Mouse (Mus musculus): ENCODE results near the gene Gpsm3. TPM values are rescaled to one million over a fixed set of nuclear protein-coding genes. Genes with fewer than 3 reads are reported as not detected.

Gene Gpsm3
- polyA plus RNA-seq, 1 experiment: 12.8 TPM

GRCm38 (mm10) chr17:34564003-34564421 lies 25.6 kb upstream of the Gpsm3 start, which contains the start of gene Notch4:
TSS of gene Notch4 (plus strand) at chr17:34564268.
- WGBS: 16% methylated on average over 6 of the region's 6 CpGs
- no peaks in the 10 kb centered on the region for H3K27me3 ChIP-seq (replicated peaks; ENCODE audit: control insufficient read depth, insufficient read depth, low read length)
- H3K4me3 ChIP-seq (ENCODE audit: insufficient read depth, low read depth, low read length): peak within 1 kb of the TSS; percentile 56
- no peaks in the 10 kb centered on the region for H3K4me1 ChIP-seq (ENCODE audit: control insufficient read depth, insufficient read depth, low read length)
- TF ChIP-seq CTCF (conservative IDR thresholded peaks at IDR 0.05; ENCODE audit: insufficient read depth, insufficient read length, low read depth, low read length): no peak
- TF ChIP-seq POLR2A (IDR thresholded peaks at IDR 0.05; ENCODE audit: low read depth, low read length): peak; percentile 68
- H3K27ac ChIP-seq (ENCODE audit: insufficient read depth, low read depth, low read length): peak within 1 kb of the TSS; percentile 96
- H3K36me3 ChIP-seq (ENCODE audit: control insufficient read depth, insufficient read depth, low read length): no peaks in the 10 kb centered on the region
- DNase-seq: peak; percentile 84

GRCm38 (mm10) chr17:34564796-34565195 lies 24.8 kb upstream of the Gpsm3 start:
- Histone ChIP-seq H3K4me1 (ENCODE audit: control insufficient read depth, insufficient read depth, low read length) (no peaks in the 10 kb centered on the region), H3K27ac (ENCODE audit: insufficient read depth, low read depth, low read length) (peak overlapping the region; percentile 96), H3K4me3 (ENCODE audit: insufficient read depth, low read depth, low read length) (peak overlapping the region; percentile 56), H3K36me3 (ENCODE audit: control insufficient read depth, insufficient read depth, low read length) (no peaks in the 10 kb centered on the region), H3K27me3 (replicated peaks; ENCODE audit: control insufficient read depth, insufficient read depth, low read length) (no peaks in the 10 kb centered on the region)
- DNase-seq: peak; percentile 83
- TF ChIP-seq POLR2A (IDR thresholded peaks at IDR 0.05; ENCODE audit: low read depth, low read length) (peak; percentile 38), CTCF (conservative IDR thresholded peaks at IDR 0.05; ENCODE audit: insufficient read depth, insufficient read length, low read depth, low read length) (no peak)
- WGBS: 41% methylated on average over 3 of the region's 3 CpGs

- no peaks in the 10 kb centered on the region for H3K27me3 ChIP-seq (replicated peaks; ENCODE audit: control insufficient read depth, insufficient read depth, low read length)
- no peak for DNase-seq
- no peak overlapping the region for H3K4me3 ChIP-seq (ENCODE audit: insufficient read depth, low read depth, low read length)
- no peaks in the 10 kb centered on the region for H3K4me1 ChIP-seq (ENCODE audit: control insufficient read depth, insufficient read depth, low read length)
- TF ChIP-seq POLR2A (IDR thresholded peaks at IDR 0.05; ENCODE audit: low read depth, low read length): no peak
- no peak for TF ChIP-seq CTCF (conservative IDR thresholded peaks at IDR 0.05; ENCODE audit: insufficient read depth, insufficient read length, low read depth, low read length)
- no peak overlapping the region for H3K27ac ChIP-seq (ENCODE audit: insufficient read depth, low read depth, low read length)
- no peaks in the 10 kb centered on the region for H3K36me3 ChIP-seq (ENCODE audit: control insufficient read depth, insufficient read depth, low read length)
- WGBS: 52% methylated on average over 9 of the region's 9 CpGs
Observed at GRCm38 (mm10) chr17:34567311-34567710, 22.3 kb upstream of the Gpsm3 start.

- DNase-seq: no peak
- no peak overlapping the region for H3K27ac ChIP-seq (ENCODE audit: insufficient read depth, low read depth, low read length)
- TF ChIP-seq CTCF (conservative IDR thresholded peaks at IDR 0.05; ENCODE audit: insufficient read depth, insufficient read length, low read depth, low read length): no peak
- no peak for TF ChIP-seq POLR2A (IDR thresholded peaks at IDR 0.05; ENCODE audit: low read depth, low read length)
- H3K4me3 ChIP-seq (ENCODE audit: insufficient read depth, low read depth, low read length): no peak overlapping the region
- no peaks in the 10 kb centered on the region for H3K36me3 ChIP-seq (ENCODE audit: control insufficient read depth, insufficient read depth, low read length)
- no peaks in the 10 kb centered on the region for H3K4me1 ChIP-seq (ENCODE audit: control insufficient read depth, insufficient read depth, low read length)
- no peaks in the 10 kb centered on the region for H3K27me3 ChIP-seq (replicated peaks; ENCODE audit: control insufficient read depth, insufficient read depth, low read length)
- 79% methylated on average over 13 of the region's 13 CpGs for WGBS
Observed at GRCm38 (mm10) chr17:34568421-34568820, 21.2 kb upstream of the Gpsm3 start.

- DNase-seq: no peak
- WGBS: 72% methylated on average over 4 of the region's 4 CpGs
- no peaks in the 10 kb centered on the region for H3K4me1 ChIP-seq (ENCODE audit: control insufficient read depth, insufficient read depth, low read length)
- no peak overlapping the region for H3K27ac ChIP-seq (ENCODE audit: insufficient read depth, low read depth, low read length)
- no peak overlapping the region for H3K4me3 ChIP-seq (ENCODE audit: insufficient read depth, low read depth, low read length)
- no peak for TF ChIP-seq CTCF (conservative IDR thresholded peaks at IDR 0.05; ENCODE audit: insufficient read depth, insufficient read length, low read depth, low read length)
- no peak for TF ChIP-seq POLR2A (IDR thresholded peaks at IDR 0.05; ENCODE audit: low read depth, low read length)
- H3K27me3 ChIP-seq (replicated peaks; ENCODE audit: control insufficient read depth, insufficient read depth, low read length): no peaks in the 10 kb centered on the region
- no peaks in the 10 kb centered on the region for H3K36me3 ChIP-seq (ENCODE audit: control insufficient read depth, insufficient read depth, low read length)
Observed at GRCm38 (mm10) chr17:34569919-34570318, 19.7 kb upstream of the Gpsm3 start.

GRCm38 (mm10) chr17:34571875-34572274 lies 17.7 kb upstream of the Gpsm3 start:
- Histone ChIP-seq H3K27me3 (replicated peaks; ENCODE audit: control insufficient read depth, insufficient read depth, low read length) (no peaks in the 10 kb centered on the region), H3K4me3 (ENCODE audit: insufficient read depth, low read depth, low read length) (no peak overlapping the region), H3K27ac (ENCODE audit: insufficient read depth, low read depth, low read length) (no peak overlapping the region), H3K4me1 (ENCODE audit: control insufficient read depth, insufficient read depth, low read length) (no peaks in the 10 kb centered on the region), H3K36me3 (ENCODE audit: control insufficient read depth, insufficient read depth, low read length) (no peaks in the 10 kb centered on the region)
- no peak for DNase-seq
- TF ChIP-seq POLR2A (IDR thresholded peaks at IDR 0.05; ENCODE audit: low read depth, low read length) (no peak), CTCF (conservative IDR thresholded peaks at IDR 0.05; ENCODE audit: insufficient read depth, insufficient read length, low read depth, low read length) (peak; percentile 63)
- WGBS: 27% methylated on average over 5 of the region's 5 CpGs

- no peaks in the 10 kb centered on the region for H3K36me3 ChIP-seq (ENCODE audit: control insufficient read depth, insufficient read depth, low read length)
- WGBS: 43% methylated on average over 15 of the region's 15 CpGs
- DNase-seq: no peak
- no peak for TF ChIP-seq CTCF (conservative IDR thresholded peaks at IDR 0.05; ENCODE audit: insufficient read depth, insufficient read length, low read depth, low read length)
- no peak for TF ChIP-seq POLR2A (IDR thresholded peaks at IDR 0.05; ENCODE audit: low read depth, low read length)
- H3K27me3 ChIP-seq (replicated peaks; ENCODE audit: control insufficient read depth, insufficient read depth, low read length): no peaks in the 10 kb centered on the region
- H3K4me3 ChIP-seq (ENCODE audit: insufficient read depth, low read depth, low read length): no peak overlapping the region
- no peaks in the 10 kb centered on the region for H3K4me1 ChIP-seq (ENCODE audit: control insufficient read depth, insufficient read depth, low read length)
- H3K27ac ChIP-seq (ENCODE audit: insufficient read depth, low read depth, low read length): no peak overlapping the region
Observed at GRCm38 (mm10) chr17:34572361-34572760, 17.2 kb upstream of the Gpsm3 start.
